Mouse (Mus musculus) forebrain, embryonic 16.5 days (tissue): ENCODE results near the gene Tpp2. TPM values are rescaled to one million over a fixed set of nuclear protein-coding genes. Genes with fewer than 3 reads are reported as not detected.
A peak's percentile ranks its signal among the peaks of the same experiment; 100 is the strongest.
"Not testable (repeated sequence)": the region's sequence is repeated elsewhere in the genome, so short reads cannot be mapped to it uniquely, and the experiment has no call there.

Source experiments
- ATAC-seq: fragments of 200-750 bp; cut with Nextera tagmentation; 2 replicates; pipeline ENCODE4 v1.8.0; 2017; ENCODE audit warnings: mild to moderate bottlenecking, moderate library complexity
- H3K27ac ChIP-seq: fragments of 300-500 bp; sonication (generic); 2 replicates; pipeline ENCODE4 v1.5.1; 2014; ENCODE audit warnings: low read length, control low read depth
- H3K27me3 ChIP-seq: fragments of 300-500 bp; sonication (generic); replicated peaks from 2 replicates; pipeline ENCODE4 v1.6.1; 2014; ENCODE audit warnings: low read length; ENCODE audit not compliant: control insufficient read depth, insufficient read depth
- H3K36me3 ChIP-seq: fragments of 300-500 bp; sonication (generic); 2 replicates; pipeline ENCODE4 v1.6.1; 2014; ENCODE audit not compliant: control insufficient read depth, insufficient read depth
- H3K4me1 ChIP-seq: fragments of 300-500 bp; sonication (generic); replicated peaks from 2 replicates; pipeline ENCODE4 v1.6.1; 2014; ENCODE audit warnings: low read length; ENCODE audit not compliant: control insufficient read depth, insufficient read depth
- H3K4me2 ChIP-seq: fragments of 300-500 bp; sonication (generic); 2 replicates; pipeline ENCODE4 v1.6.1; 2014; ENCODE audit warnings: mild to moderate bottlenecking, low read length, control low read depth
- H3K4me3 ChIP-seq: fragments of 300-500 bp; sonication (generic); replicated peaks from 2 replicates; pipeline ENCODE4 v1.5.1; 2014; ENCODE audit warnings: mild to moderate bottlenecking, low read length, control low read depth
- H3K9ac ChIP-seq: fragments of 300-500 bp; sonication (generic); replicated peaks from 2 replicates; pipeline ENCODE4 v1.6.1; 2014; ENCODE audit warnings: low read depth, low read length, control low read depth
- H3K9me3 ChIP-seq: fragments of 300-500 bp; sonication (generic); 2 replicates; pipeline ENCODE4 v1.6.1; 2016; ENCODE audit warnings: low read length; ENCODE audit not compliant: control insufficient read depth
- WGBS: fragments of 180-500 bp; shearing (Covaris S2); extraction: QIAGEN DNeasy Blood & Tissue Kit; methylation state at CpG from one replicate; pipeline ENCODE4 v1.1.7; 2014; 5-methylcytosine and 5-hydroxymethylcytosine counted together
- polyA plus RNA-seq: library from polyadenylated mRNA; unstranded; fragments of >200 nt; fragmentation: Nextera tagmentation; extraction: Ambion mirVana; gene quantifications from 2 replicates; pipeline ENCODE4 v1.2.1, GENCODE M21; 2015

The Tpp2 gene
- 58.6 and 67.0 TPM in 2 replicates for polyA plus RNA-seq

- Histone ChIP-seq H3K4me3 (peak within 1 kb of the TSS; percentile 97), H3K4me2 (peak within 1 kb of the TSS; percentile 74), H3K9ac (peak within 1 kb of the TSS; percentile 96), H3K27ac (peak within 1 kb of the TSS; percentile 96), H3K4me1 (peaks cover 12% of the 10 kb centered on the region), H3K9me3 (no peaks in the 10 kb centered on the region), H3K27me3 (no peaks in the 10 kb centered on the region), H3K36me3 (no peaks in the 10 kb centered on the region)
- ATAC-seq, result peak; percentile 100
- under 1% methylated on average over 81 of the region's 81 CpGs for WGBS
Observed at GRCm38 (mm10) chr1:43933488-43934415, at the start of gene Tpp2. Gene Tpp2, plus strand, starts transcription at chr1:43933647.

- not testable (repeated sequence) for H3K27ac ChIP-seq, H3K4me2 ChIP-seq, H3K9ac ChIP-seq, H3K9me3 ChIP-seq, H3K36me3 ChIP-seq, H3K4me1 ChIP-seq, H3K4me3 ChIP-seq, H3K27me3 ChIP-seq, ATAC-seq
- 89% methylated on average over 11 of the region's 11 CpGs for WGBS
Observed at GRCm38 (mm10) chr1:43888358-43888757, 45.1 kb upstream of the Tpp2 start.

- Histone ChIP-seq H3K27me3 (no peaks in the 10 kb centered on the region), H3K4me1 (peaks cover 6% of the 10 kb centered on the region), H3K4me2 (no peak overlapping the region), H3K36me3 (no peaks in the 10 kb centered on the region), H3K9ac (no peak overlapping the region), H3K27ac (no peak overlapping the region), H3K9me3 (no peaks in the 10 kb centered on the region), H3K4me3 (no peak overlapping the region)
- no peak for ATAC-seq
Observed at GRCm38 (mm10) chr1:43895742-43896141, 37.7 kb upstream of the Tpp2 start.

- no peak overlapping the region for H3K4me2 ChIP-seq
- H3K27ac ChIP-seq, result no peak overlapping the region
- no peaks in the 10 kb centered on the region for H3K27me3 ChIP-seq
- no peaks in the 10 kb centered on the region for H3K9me3 ChIP-seq
- H3K4me3 ChIP-seq, result no peak overlapping the region
- ATAC-seq, result no peak
- H3K9ac ChIP-seq, result no peak overlapping the region
- WGBS, result 82% methylated on average over 2 of the region's 2 CpGs
- H3K4me1 ChIP-seq, result peaks cover 6% of the 10 kb centered on the region
- H3K36me3 ChIP-seq, result no peaks in the 10 kb centered on the region
Observed at GRCm38 (mm10) chr1:43897131-43897530, 36.3 kb upstream of the Tpp2 start.

- 82% methylated on average over 18 of the region's 18 CpGs for WGBS
Observed at GRCm38 (mm10) chr1:43897987-43898386, 35.5 kb upstream of the Tpp2 start.

GRCm38 (mm10) chr1:43898991-43899714 is 34.3 kb upstream of the Tpp2 start:
- H3K4me3 ChIP-seq, result peak overlapping the region; percentile 31
- ATAC-seq, result peak; percentile 92
- H3K9ac ChIP-seq, result peak overlapping the region; percentile 54
- no peaks in the 10 kb centered on the region for H3K9me3 ChIP-seq
- 11% methylated on average over 18 of the region's 18 CpGs for WGBS
- no peak overlapping the region for H3K27ac ChIP-seq
- no peaks in the 10 kb centered on the region for H3K36me3 ChIP-seq
- peak overlapping the region; percentile 53 for H3K4me2 ChIP-seq
- no peaks in the 10 kb centered on the region for H3K27me3 ChIP-seq
- H3K4me1 ChIP-seq, result peaks cover 6% of the 10 kb centered on the region

More at GRCm38 (mm10) chr1:43897987-43898386, 35.5 kb upstream of the Tpp2 start:
- no peak for ATAC-seq
- Histone ChIP-seq H3K4me2 (no peak overlapping the region), H3K9me3 (no peaks in the 10 kb centered on the region), H3K4me1 (peaks cover 6% of the 10 kb centered on the region), H3K27ac (no peak overlapping the region), H3K36me3 (no peaks in the 10 kb centered on the region), H3K27me3 (no peaks in the 10 kb centered on the region), H3K9ac (no peak overlapping the region), H3K4me3 (no peak overlapping the region)

- no peaks in the 10 kb centered on the region for H3K9me3 ChIP-seq
- no peak overlapping the region for H3K27ac ChIP-seq
- H3K27me3 ChIP-seq, result no peaks in the 10 kb centered on the region
- H3K4me2 ChIP-seq, result no peak overlapping the region
- no peaks in the 10 kb centered on the region for H3K36me3 ChIP-seq
- no peak for ATAC-seq
- no peak overlapping the region for H3K4me3 ChIP-seq
- H3K4me1 ChIP-seq, result peaks cover 6% of the 10 kb centered on the region
- H3K9ac ChIP-seq, result no peak overlapping the region
- 94% methylated on average over 1 of the region's 1 CpGs for WGBS
Observed at GRCm38 (mm10) chr1:43902417-43902816, 31.0 kb upstream of the Tpp2 start.

- Histone ChIP-seq H3K4me2 (no peak overlapping the region), H3K4me1 (peaks cover 6% of the 10 kb centered on the region), H3K36me3 (no peaks in the 10 kb centered on the region), H3K9ac (no peak overlapping the region), H3K4me3 (no peak overlapping the region), H3K9me3 (no peaks in the 10 kb centered on the region), H3K27ac (no peak overlapping the region), H3K27me3 (no peaks in the 10 kb centered on the region)
- WGBS, result 77% methylated on average over 4 of the region's 4 CpGs
- ATAC-seq, result no peak
Observed at GRCm38 (mm10) chr1:43902855-43903254, 30.6 kb upstream of the Tpp2 start.

- no peaks in the 10 kb centered on the region for H3K36me3 ChIP-seq
- H3K27ac ChIP-seq, result no peak overlapping the region
- H3K27me3 ChIP-seq, result no peaks in the 10 kb centered on the region
- no peak overlapping the region for H3K9ac ChIP-seq
- H3K4me2 ChIP-seq, result no peak overlapping the region
- no peak for ATAC-seq
- H3K9me3 ChIP-seq, result no peaks in the 10 kb centered on the region
- 31% methylated on average over 2 of the region's 2 CpGs for WGBS
- H3K4me3 ChIP-seq, result no peak overlapping the region
- H3K4me1 ChIP-seq, result no peaks in the 10 kb centered on the region
Observed at GRCm38 (mm10) chr1:43915428-43915827, 18.0 kb upstream of the Tpp2 start.
